Mouse (Mus musculus) CH12.LX (cell line): ENCODE data around the gene Osbpl3.
A peak's percentile ranks its signal among the peaks of the same experiment; 100 is the strongest.

Source experiments
- BHLHE40 ChIP-seq: IDR thresholded peaks from 2 replicates; pipeline ENCODE4 v1.6.1; 2011; ENCODE audit warnings: mild to moderate bottlenecking, low read depth, low read length, improper control_type of control experiment
- CHD2 ChIP-seq: IDR thresholded peaks from 2 replicates; pipeline ENCODE4 v1.6.1; 2011; ENCODE audit warnings: low read length, improper control_type of control experiment
- CTCF ChIP-seq, 2 experiments: IDR thresholded peaks in 1 of 2; conservative IDR thresholded peaks in 1 of 2; 2 replicates each; pipeline ENCODE4 v1.5.1; 2011 to 2012; ENCODE audit warnings: low read depth in 2 of 2, low read length in 2 of 2, improper control_type of control experiment in 1 of 2, inconsistent platforms in 1 of 2, mild to moderate bottlenecking in 1 of 2, moderate library complexity in 1 of 2
- EP300 ChIP-seq: IDR thresholded peaks from 2 replicates; pipeline ENCODE4 v1.6.1; 2011; ENCODE audit warnings: low read length, improper control_type of control experiment
- MAX ChIP-seq: IDR thresholded peaks from 2 replicates; pipeline ENCODE4 v1.6.1; 2011; ENCODE audit warnings: low read length, improper control_type of control experiment
- MXI1 ChIP-seq: IDR thresholded peaks from 2 replicates; pipeline ENCODE4 v1.6.1; 2011; ENCODE audit warnings: mild to moderate bottlenecking, low read depth, low read length, improper control_type of control experiment
- POLR2A ChIP-seq: IDR thresholded peaks from 2 replicates; pipeline ENCODE4 v1.6.1; 2011; ENCODE audit warnings: low read depth, mild to moderate bottlenecking, improper control_type of control experiment, low read length
- SIN3A ChIP-seq: IDR thresholded peaks from 2 replicates; pipeline ENCODE4 v1.6.1; 2012; ENCODE audit warnings: low read length, improper control_type of control experiment, inconsistent platforms
- UBTF ChIP-seq: IDR thresholded peaks from 2 replicates; pipeline ENCODE4 v1.6.1; 2012; ENCODE audit warnings: low read depth, mild to moderate bottlenecking, inconsistent platforms, low read length, improper control_type of control experiment, moderate library complexity

DNA sequence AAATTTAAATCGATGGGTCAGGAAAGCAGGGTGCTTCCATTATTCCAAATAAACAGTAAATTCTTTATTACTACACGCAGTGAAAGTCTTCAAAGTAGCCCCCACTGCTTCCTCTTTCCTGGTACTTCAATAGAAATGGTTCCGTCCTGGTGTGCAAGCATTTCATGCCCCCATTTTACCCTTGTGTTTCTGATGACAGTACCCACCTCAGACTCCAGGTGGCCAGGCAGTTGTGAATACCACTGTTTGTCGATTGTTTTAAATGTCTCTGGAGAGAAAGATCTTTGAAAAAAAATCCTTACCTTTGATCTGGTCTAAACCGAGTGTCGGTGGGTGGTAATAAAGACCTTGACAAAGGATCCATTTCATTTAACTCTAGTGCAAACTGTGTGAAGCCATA lies 155.4 kb downstream of the Osbpl3 start:
- TF ChIP-seq MAX (no peak), MXI1 (no peak; the same call in 1 of the 2 replicates), BHLHE40 (no peak), CTCF (conservative IDR thresholded peaks at IDR 0.05 in 1 of 2, IDR thresholded peaks at IDR 0.05 in 1 of 2; ENCODE audit: low read depth in 2 of 2, low read length in 2 of 2) (peak; percentile 8 to 57; a peak in 2 of 4 replicates), POLR2A (0 out of 2 replicates have a peak, but pooled peaks have one; percentile 44), CHD2 (no peak; the same call in 1 of the 2 replicates), UBTF (no peak), EP300 (no peak), SIN3A (no peak)
